Mouse (Mus musculus): Measurements from ENCODE around the gene Inpp5e. TPM values are rescaled to one million over a fixed set of nuclear protein-coding genes. Genes with fewer than 3 reads are reported as not detected.
A peak's percentile ranks its signal among the peaks of the same experiment; 100 is the strongest.

The Inpp5e gene
- polyA plus RNA-seq, 1 experiment, result 12.7 TPM

GRCm38 (mm10) chr2:26372396-26372795 is 36.6 kb downstream of the Inpp5e start:
- 96% methylated on average over 8 of the region's 8 CpGs for WGBS
- no peak for DNase-seq (ENCODE audit: low read depth, low spot score)

- 91% methylated on average over 1 of the region's 1 CpGs for WGBS
- no peak for DNase-seq (ENCODE audit: low read depth, low spot score)
These were observed 40.4 kb downstream of the Inpp5e start for GRCm38 (mm10) chr2:26368572-26368971.

- WGBS, result 89% methylated on average over 6 of the region's 6 CpGs
- DNase-seq (ENCODE audit: low read depth, low spot score), result no peak
These were observed 41.1 kb downstream of the Inpp5e start for GRCm38 (mm10) chr2:26367911-26368310.

GRCm38 (mm10) chr2:26364738-26365465 is 44.1 kb downstream of the Inpp5e start:
- no peak for DNase-seq (ENCODE audit: low read depth, low spot score)
- WGBS, result 47% methylated on average over 10 of the region's 10 CpGs

GRCm38 (mm10) chr2:26363481-26363880 is 45.5 kb downstream of the Inpp5e start:
- WGBS, result 81% methylated on average over 5 of the region's 5 CpGs
- DNase-seq (ENCODE audit: low read depth, low spot score), result no peak

- WGBS, result 84% methylated on average over 5 of the region's 5 CpGs
- DNase-seq (ENCODE audit: low read depth, low spot score), result no peak
These were observed 46.0 kb downstream of the Inpp5e start for GRCm38 (mm10) chr2:26362991-26363390.

GRCm38 (mm10) chr2:26360772-26361171 is 48.2 kb downstream of the Inpp5e start, which contains the start of gene Card9:
Gene Card9 (minus strand): TSS chr2:26360918.
- no peak for DNase-seq (ENCODE audit: low read depth, low spot score)
- 24% methylated on average over 3 of the region's 3 CpGs for WGBS

GRCm38 (mm10) chr2:26359983-26360382 is 49.0 kb downstream of the Inpp5e start:
- DNase-seq (ENCODE audit: low read depth, low spot score), result no peak

GRCm38 (mm10) chr2:26358667-26359320 is 50.2 kb downstream of the Inpp5e start:
- 82% methylated on average over 13 of the region's 13 CpGs for WGBS
- no peak for DNase-seq (ENCODE audit: low read depth, low spot score)

More at GRCm38 (mm10) chr2:26359983-26360382, 49.0 kb downstream of the Inpp5e start:
- 76% methylated on average over 6 of the region's 6 CpGs for WGBS

GRCm38 (mm10) chr2:26357484-26357883 is 51.5 kb downstream of the Inpp5e start:
- 40% methylated on average over 15 of the region's 15 CpGs for WGBS
- DNase-seq (ENCODE audit: low read depth, low spot score), result no peak

GRCm38 (mm10) chr2:26356678-26357077 is 52.3 kb downstream of the Inpp5e start:
- DNase-seq (ENCODE audit: low read depth, low spot score), result no peak
- 72% methylated on average over 7 of the region's 7 CpGs for WGBS

GRCm38 (mm10) chr2:26356231-26356630 is 52.8 kb downstream of the Inpp5e start:
- WGBS, result 88% methylated on average over 4 of the region's 4 CpGs
- DNase-seq (ENCODE audit: low read depth, low spot score), result no peak

GRCm38 (mm10) chr2:26354401-26354800 is 54.6 kb downstream of the Inpp5e start:
- DNase-seq (ENCODE audit: low read depth, low spot score), result no peak
- WGBS, result 84% methylated on average over 4 of the region's 4 CpGs

- WGBS, result 87% methylated on average over 11 of the region's 11 CpGs
- DNase-seq (ENCODE audit: low read depth, low spot score), result no peak
These were observed 55.7 kb downstream of the Inpp5e start for GRCm38 (mm10) chr2:26353066-26353980.

GRCm38 (mm10) chr2:26352291-26352910 is 56.6 kb downstream of the Inpp5e start:
- WGBS, result 3% methylated on average over 36 of the region's 36 CpGs
- no peak for DNase-seq (ENCODE audit: low read depth, low spot score)

- peak; percentile 62 for DNase-seq (ENCODE audit: low read depth, low spot score)
- WGBS, result under 1% methylated on average over 62 of the region's 62 CpGs
These were observed 57.4 kb downstream of the Inpp5e start, which contains the start of gene Dnlz for GRCm38 (mm10) chr2:26351358-26352290. Gene Dnlz (minus strand): TSS chr2:26352110.

GRCm38 (mm10) chr2:26348241-26348640 is 60.8 kb downstream of the Inpp5e start:
- WGBS, result 54% methylated on average over 6 of the region's 6 CpGs

More at GRCm38 (mm10) chr2:26348241-26348640, 60.8 kb downstream of the Inpp5e start:
- no peak for DNase-seq (ENCODE audit: low read depth, low spot score)
